Mouse (Mus musculus) C2C12 (cell line): ENCODE data around the gene Adrb1.

ENCODE experiments used
- CEBPB ChIP-seq: IDR thresholded peaks from one replicate; pipeline ENCODE4 v1.6.1; 2011; ENCODE audit warnings: low read depth, mild to moderate bottlenecking, control low read depth, moderate library complexity
- CTCF ChIP-seq: IDR thresholded peaks from one replicate; pipeline ENCODE4 v1.5.1; 2011; ENCODE audit not compliant: control insufficient read depth, insufficient read depth, insufficient read length
- MAX ChIP-seq: IDR thresholded peaks from one replicate; pipeline ENCODE4 v1.6.1; 2011; ENCODE audit warnings: mild to moderate bottlenecking, control low read depth
- MYOD1 ChIP-seq: IDR thresholded peaks from one replicate; pipeline ENCODE4 v1.6.1; 2011; ENCODE audit warnings: low read depth; ENCODE audit not compliant: control insufficient read depth, insufficient read length
- USF1 ChIP-seq: IDR thresholded peaks from one replicate; pipeline ENCODE4 v1.6.1; 2011; ENCODE audit warnings: low read depth, mild to moderate bottlenecking, control low read depth, moderate library complexity

- no peak for TF ChIP-seq MAX
- TF ChIP-seq CTCF: no peak
- no peak for TF ChIP-seq MYOD1
- no peak for TF ChIP-seq CEBPB
- TF ChIP-seq USF1: no peak
These were observed 39.7 kb upstream of the Adrb1 start for GRCm38 (mm10) chr19:56682297-56682696.
